Mouse (Mus musculus) thymus, postnatal 4 days (tissue): ENCODE results near the gene Cyp2c37.
"Not testable (repeated sequence)": the region's sequence is repeated elsewhere in the genome, so short reads cannot be mapped to it uniquely, and the experiment has no call there.

ENCODE experiments used
- DNase-seq: peaks from one replicate; pipeline ENCODE4 v3.0.0; 2021

Cyp2c37 gene

GRCm38 (mm10) chr19:39992140-39992539, at the start of gene Cyp2c37:
Gene Cyp2c37, plus strand, starts transcription at chr19:39992424.
- not testable (repeated sequence) for DNase-seq

GRCm38 (mm10) chr19:39960861-39961260, 31.4 kb upstream of the Cyp2c37 start:
- DNase-seq = not testable (repeated sequence)

GRCm38 (mm10) chr19:39971096-39971495, 21.1 kb upstream of the Cyp2c37 start:
- DNase-seq = not testable (repeated sequence)

- no peak for DNase-seq
These were observed 2.8 kb upstream of the Cyp2c37 start for GRCm38 (mm10) chr19:39989471-39989870.
